Mouse (Mus musculus) embryonic facial prominence, embryonic 15.5 days (tissue): ENCODE measurements around the gene Tle2. TPM values are rescaled to one million over a fixed set of nuclear protein-coding genes. Genes with fewer than 3 reads are reported as not detected.
A peak's percentile ranks its signal among the peaks of the same experiment; 100 is the strongest.

Experiments used
- ATAC-seq: fragments of 200-750 bp; cut with Nextera tagmentation; 2 replicates; pipeline ENCODE4 v1.8.0; 2017; ENCODE audit warnings: low read depth, moderate TSS enrichment; ENCODE audit not compliant: insufficient number of reproducible peaks, low FRiP score, low TSS enrichment
- H3K27ac ChIP-seq: fragments of 300-500 bp; sonication (generic); replicated peaks from 2 replicates; pipeline ENCODE4 v1.5.1; 2015; ENCODE audit warnings: mild to moderate bottlenecking, inconsistent platforms
- H3K27me3 ChIP-seq: fragments of 300-500 bp; sonication (generic); 2 replicates; pipeline ENCODE4 v1.6.1; 2015; ENCODE audit warnings: inconsistent platforms
- H3K36me3 ChIP-seq: fragments of 300-500 bp; sonication (generic); 2 replicates; pipeline ENCODE4 v1.6.1; 2015; ENCODE audit warnings: mild to moderate bottlenecking, inconsistent platforms
- H3K4me1 ChIP-seq: fragments of 300-500 bp; sonication (generic); 2 replicates; pipeline ENCODE4 v1.6.1; 2015; ENCODE audit warnings: inconsistent platforms
- H3K4me2 ChIP-seq: fragments of 300-500 bp; sonication (generic); replicated peaks from 2 replicates; pipeline ENCODE4 v1.6.1; 2015; ENCODE audit warnings: mild to moderate bottlenecking, inconsistent platforms
- H3K4me3 ChIP-seq: fragments of 300-500 bp; sonication (generic); replicated peaks from 2 replicates; pipeline ENCODE4 v1.5.1; 2015; ENCODE audit warnings: mild to moderate bottlenecking, inconsistent platforms
- H3K9ac ChIP-seq: fragments of 300-500 bp; sonication (generic); 2 replicates; pipeline ENCODE4 v1.6.1; 2015; ENCODE audit warnings: inconsistent platforms
- H3K9me3 ChIP-seq: fragments of 300-500 bp; sonication (generic); replicated peaks from 2 replicates; pipeline ENCODE4 v1.6.1; 2016; ENCODE audit warnings: inconsistent platforms
- WGBS: fragments of 180-500 bp; shearing (Covaris S2); methylation state at CpG from one replicate; pipeline ENCODE4 v1.1.7; 2015; 5-methylcytosine and 5-hydroxymethylcytosine counted together
- polyA plus RNA-seq: library from polyadenylated mRNA; unstranded; fragments of >200 nt; fragmentation: Nextera tagmentation; extraction: Ambion mirVana; gene quantifications from 2 replicates; pipeline ENCODE4 v1.2.1, GENCODE M21; 2015

Tle2 gene
- polyA plus RNA-seq, 1 experiment from 2014 or later = 73.7 TPM

DNA sequence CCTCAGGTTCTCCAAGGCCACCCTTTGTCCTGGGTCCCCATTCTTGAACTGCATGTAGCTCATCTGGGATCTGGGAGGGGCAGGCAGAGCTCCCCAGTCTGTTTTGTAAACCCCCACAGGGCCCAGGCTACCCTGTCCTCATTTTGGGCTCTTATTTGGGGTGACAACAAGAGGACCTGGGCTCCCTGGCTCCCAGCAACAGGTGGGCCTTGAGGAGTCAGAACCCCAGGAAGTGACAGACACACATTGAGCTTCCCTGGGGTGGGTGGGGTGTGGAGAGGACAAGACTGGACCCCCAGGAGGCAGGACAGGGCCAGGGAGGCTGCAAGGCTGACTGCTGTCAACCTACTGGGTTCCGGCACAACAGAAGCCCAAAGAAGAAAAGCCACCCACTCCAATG is 30.7 kb upstream of the Tle2 start:
- no peaks in the 10 kb centered on the region for H3K9me3 ChIP-seq
- H3K9ac ChIP-seq = peak overlapping the region; percentile 94
- peak overlapping the region; percentile 94 for H3K4me3 ChIP-seq
- 67% methylated on average over 1 of the region's 1 CpGs for WGBS
- ATAC-seq = no peak
- no peaks in the 10 kb centered on the region for H3K27me3 ChIP-seq
- peaks cover 38% of the 10 kb centered on the region for H3K4me1 ChIP-seq
- no peak overlapping the region for H3K27ac ChIP-seq
- H3K4me2 ChIP-seq = peak overlapping the region; percentile 89
- peaks cover 16% of the 10 kb centered on the region; the same call in 1 of the 2 replicates for H3K36me3 ChIP-seq

DNA sequence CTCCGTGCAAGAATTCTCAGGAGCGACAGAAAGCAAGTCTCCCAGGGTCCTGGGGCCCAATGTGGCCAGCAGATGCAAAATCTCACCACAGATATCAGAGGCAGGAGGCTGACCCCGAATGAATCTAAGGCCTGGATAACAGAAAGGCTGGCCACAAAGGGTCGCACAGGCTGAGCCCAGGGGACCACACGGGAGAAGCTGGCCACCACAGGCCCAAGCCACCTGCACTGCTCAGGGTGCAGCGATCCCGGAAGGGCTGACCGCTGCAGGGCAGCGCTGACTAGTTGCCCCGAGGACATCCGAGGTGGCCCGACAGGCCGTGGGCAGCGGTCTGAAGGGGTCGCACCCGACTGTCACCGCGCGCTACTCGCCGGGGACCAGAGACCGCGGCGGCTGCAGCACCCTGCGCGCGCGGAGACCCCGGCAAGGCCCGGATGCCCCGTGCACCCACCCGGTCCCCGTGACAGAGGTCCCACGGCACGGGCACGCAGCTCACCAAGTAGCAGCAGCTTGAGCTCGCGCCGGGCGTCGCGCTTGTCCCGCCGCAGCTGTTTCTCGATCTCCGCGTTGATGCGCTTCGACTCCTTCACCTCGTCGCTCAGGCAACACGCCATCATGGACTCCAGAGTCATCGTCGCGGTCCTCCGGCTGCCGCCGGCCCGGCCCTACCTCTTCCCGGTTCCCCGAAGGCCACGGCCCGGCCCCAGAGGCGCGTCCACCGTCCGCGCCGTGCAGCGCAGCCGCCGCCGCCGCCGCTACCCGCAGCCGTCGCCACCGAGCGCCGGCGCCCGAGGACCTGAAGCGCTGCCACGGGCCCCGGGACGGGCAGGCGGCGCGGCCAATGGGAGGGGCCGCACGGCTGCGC is 29.8 kb upstream of the Tle2 start:
- no peaks in the 10 kb centered on the region for H3K9me3 ChIP-seq
- peak overlapping the region; percentile 89 for H3K4me2 ChIP-seq
- H3K36me3 ChIP-seq = peaks cover 7% of the 10 kb centered on the region; the same call in 1 of the 2 replicates
- H3K27ac ChIP-seq = peak overlapping the region; percentile 82
- H3K4me1 ChIP-seq = peaks cover 38% of the 10 kb centered on the region
- peak overlapping the region; percentile 94 for H3K9ac ChIP-seq
- no peak; the same call in 1 of the 2 replicates for ATAC-seq
- H3K4me3 ChIP-seq = peak overlapping the region; percentile 94
- no peaks in the 10 kb centered on the region for H3K27me3 ChIP-seq
- under 1% methylated on average over 93 of the region's 93 CpGs for WGBS

DNA sequence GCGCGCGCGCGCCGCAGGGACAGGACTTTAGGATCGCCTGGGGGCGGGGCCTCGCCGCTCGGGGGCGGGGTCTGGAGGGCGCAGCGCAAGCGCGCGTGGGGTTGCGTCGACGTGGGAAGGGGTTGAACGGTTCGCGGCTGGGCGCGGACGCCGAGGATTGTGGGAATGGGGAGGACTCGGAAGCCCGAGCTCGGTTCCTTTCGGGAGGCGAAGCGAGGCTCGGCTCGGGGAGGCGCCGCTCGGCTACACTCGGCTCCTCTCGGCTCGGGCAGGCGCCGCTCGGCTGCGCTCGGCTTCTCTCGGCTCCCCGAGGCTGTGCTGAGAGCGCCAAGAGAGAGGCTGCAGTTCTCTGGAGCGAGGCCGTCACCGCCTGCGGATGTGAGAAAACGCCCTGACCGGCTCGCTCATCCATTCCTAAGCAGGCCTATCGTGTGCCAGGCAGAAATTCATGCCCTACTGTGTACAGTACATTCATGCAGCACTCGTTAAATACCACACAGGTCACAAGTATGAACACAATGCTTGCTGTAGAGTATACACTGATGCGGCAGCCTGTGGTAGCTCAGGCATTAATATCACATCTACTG is 29.1 kb upstream of the Tle2 start, which contains the start of gene Gna11:
Gene Gna11 (minus strand): TSS at position 30 of the 587 bp plus-strand sequence.
- 0 out of 2 replicates have a peak, but pooled peaks cover under 1% of the 10 kb centered on the region for H3K36me3 ChIP-seq
- ATAC-seq = peak; percentile 95
- under 1% methylated on average over 59 of the region's 59 CpGs for WGBS

DNA sequence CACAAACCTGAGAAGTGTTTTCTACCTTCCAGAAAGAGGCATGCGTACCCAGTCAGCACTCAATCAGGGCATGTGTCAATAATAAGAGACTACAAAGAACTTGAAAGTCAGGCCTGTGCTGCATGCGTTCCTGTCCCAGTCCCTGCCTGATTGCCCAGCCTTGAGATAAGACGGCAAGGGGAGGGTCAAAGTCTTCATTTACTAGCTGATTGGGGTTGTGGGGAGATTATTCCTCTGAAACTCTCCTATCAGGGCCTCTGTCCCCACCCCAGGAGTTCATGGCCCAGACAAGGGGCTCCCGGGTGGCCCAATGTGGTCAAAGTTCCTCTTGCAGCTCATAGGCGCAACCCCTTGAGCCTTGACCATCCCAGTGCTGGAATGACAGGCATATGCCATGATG is 28.0 kb upstream of the Tle2 start:
- Histone ChIP-seq H3K36me3 (no peaks in the 10 kb centered on the region), H3K9me3 (no peaks in the 10 kb centered on the region), H3K4me3 (no peak overlapping the region), H3K9ac (no peak overlapping the region), H3K27me3 (no peaks in the 10 kb centered on the region), H3K4me1 (peaks cover 36% of the 10 kb centered on the region), H3K4me2 (no peak overlapping the region), H3K27ac (no peak overlapping the region)
- WGBS = 79% methylated on average over 5 of the region's 5 CpGs
- ATAC-seq = no peak

More for the DNA sequence above, 29.1 kb upstream of the Tle2 start, which contains the start of gene Gna11:
- Histone ChIP-seq H3K27me3 (no peaks in the 10 kb centered on the region), H3K9me3 (no peaks in the 10 kb centered on the region), H3K27ac (peak within 1 kb of the TSS; percentile 86), H3K4me2 (peak within 1 kb of the TSS; percentile 89), H3K4me1 (peaks cover 38% of the 10 kb centered on the region), H3K4me3 (peak within 1 kb of the TSS; percentile 94), H3K9ac (peak within 1 kb of the TSS; percentile 94)

DNA sequence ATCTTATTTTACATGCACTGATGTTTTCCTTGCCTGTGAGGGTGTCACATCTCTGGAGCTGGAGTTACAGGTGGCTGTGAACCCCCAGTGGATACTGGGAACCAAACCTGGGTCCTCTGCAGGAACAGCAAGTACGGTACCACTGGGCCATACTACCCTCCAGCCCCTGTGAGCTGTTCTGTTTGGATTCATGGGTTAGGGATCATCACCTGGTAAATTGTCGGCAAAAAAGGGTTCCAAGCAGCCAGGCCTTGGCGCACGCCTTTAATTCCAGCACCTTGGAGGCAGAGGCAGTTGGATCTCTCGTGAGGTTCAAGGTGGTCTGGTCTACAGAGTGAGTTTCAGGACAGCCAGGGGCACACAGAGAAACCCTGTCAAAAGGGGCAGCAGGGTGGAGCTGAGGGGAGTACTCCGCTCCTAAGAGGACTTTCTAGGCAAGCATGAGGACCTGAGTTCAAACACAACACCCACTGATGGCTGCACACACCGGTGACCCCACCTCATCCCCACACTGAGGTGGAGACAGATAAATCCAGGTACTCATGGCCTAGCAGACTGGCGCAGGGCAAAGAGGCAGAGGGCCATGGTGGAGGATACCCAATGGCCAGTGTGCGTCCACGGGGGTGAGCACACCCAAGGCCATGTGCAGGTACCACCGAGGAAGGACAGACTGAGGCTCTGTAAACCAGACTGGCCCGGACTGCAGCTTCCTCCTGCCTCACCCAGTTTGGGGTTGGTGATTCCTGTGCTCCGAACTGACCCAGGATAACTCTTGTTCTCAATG is 27.4 kb upstream of the Tle2 start:
- no peak overlapping the region for H3K9ac ChIP-seq
- H3K4me3 ChIP-seq = no peak overlapping the region
- H3K27me3 ChIP-seq = no peaks in the 10 kb centered on the region
- H3K36me3 ChIP-seq = no peaks in the 10 kb centered on the region
- peaks cover 36% of the 10 kb centered on the region for H3K4me1 ChIP-seq
- ATAC-seq = no peak
- WGBS = 90% methylated on average over 13 of the region's 13 CpGs
- no peaks in the 10 kb centered on the region for H3K9me3 ChIP-seq
- H3K27ac ChIP-seq = no peak overlapping the region
- H3K4me2 ChIP-seq = no peak overlapping the region

DNA sequence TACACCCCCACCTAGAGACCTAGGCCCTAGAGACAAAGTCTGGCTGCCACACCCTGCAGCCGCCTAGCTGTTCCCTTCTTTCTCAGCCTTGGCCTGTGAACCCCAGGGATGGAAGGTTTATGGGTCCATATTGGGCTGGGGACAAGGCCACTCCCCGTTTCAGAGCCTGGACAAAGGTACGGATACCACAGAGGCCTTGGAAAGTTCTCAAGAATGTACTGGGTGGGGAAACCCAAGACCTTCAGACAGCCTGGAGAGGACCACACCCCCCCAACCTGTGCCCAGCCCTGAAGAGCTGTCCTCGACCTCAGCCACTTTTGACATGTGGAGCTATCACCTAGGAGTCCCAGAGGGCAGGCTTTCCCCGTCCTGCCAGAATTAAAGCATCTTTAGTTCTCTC is 25.4 kb upstream of the Tle2 start:
- Histone ChIP-seq H3K4me3 (no peak overlapping the region), H3K36me3 (no peaks in the 10 kb centered on the region), H3K4me1 (peaks cover 16% of the 10 kb centered on the region), H3K27me3 (no peaks in the 10 kb centered on the region), H3K27ac (no peak overlapping the region), H3K9ac (no peak overlapping the region), H3K9me3 (no peaks in the 10 kb centered on the region), H3K4me2 (no peak overlapping the region)
- WGBS = 68% methylated on average over 5 of the region's 5 CpGs
- no peak for ATAC-seq

DNA sequence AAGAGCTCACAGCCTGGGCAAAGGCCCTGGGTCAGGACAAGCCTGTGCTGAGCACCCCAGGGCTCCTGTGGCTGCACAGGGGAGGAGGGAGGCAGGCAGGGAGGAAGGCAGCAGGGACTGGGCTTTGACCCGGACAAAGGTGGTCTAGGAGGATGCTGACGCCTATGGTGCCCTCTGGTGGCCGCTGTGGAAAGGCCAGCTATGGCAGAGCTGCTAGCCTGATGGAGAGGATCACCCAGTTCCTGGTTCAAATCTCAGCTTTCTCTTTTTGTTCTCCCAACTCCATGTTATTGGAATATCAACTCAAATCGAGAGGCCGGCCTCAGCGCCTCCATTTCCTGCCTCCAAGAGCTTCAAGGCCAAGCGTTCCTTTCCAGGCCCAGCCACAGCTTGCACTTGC is 24.1 kb upstream of the Tle2 start:
- Histone ChIP-seq H3K4me1 (peaks cover 11% of the 10 kb centered on the region), H3K27ac (no peak overlapping the region), H3K9ac (no peak overlapping the region), H3K9me3 (no peaks in the 10 kb centered on the region), H3K36me3 (no peaks in the 10 kb centered on the region), H3K27me3 (no peaks in the 10 kb centered on the region), H3K4me3 (no peak overlapping the region), H3K4me2 (no peak overlapping the region)
- 12% methylated on average over 7 of the region's 7 CpGs for WGBS
- ATAC-seq = no peak

DNA sequence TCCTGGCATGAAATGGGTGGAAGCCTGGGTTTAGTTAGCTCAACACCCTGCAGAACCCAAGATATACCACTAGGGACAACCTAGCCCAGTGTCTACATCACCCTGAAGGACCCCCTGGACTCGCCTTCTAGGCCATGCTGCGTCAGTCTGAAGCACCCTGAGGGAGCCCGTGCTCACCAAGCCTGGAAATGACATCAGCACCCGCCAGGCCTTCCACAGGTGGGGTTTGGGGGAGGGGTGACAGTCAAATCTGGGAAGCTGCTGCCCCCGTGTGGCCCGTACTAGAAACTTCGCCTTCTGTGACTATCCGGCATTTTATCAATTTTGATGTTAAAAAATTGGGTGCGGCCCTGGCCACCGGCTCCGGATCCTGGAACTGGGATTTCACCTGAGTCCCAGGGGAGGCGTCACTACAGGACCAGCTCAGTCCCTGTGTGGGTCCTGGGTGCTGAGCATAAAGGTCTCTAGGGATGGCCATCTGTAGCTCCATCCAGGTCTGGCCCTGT is 22.7 kb upstream of the Tle2 start:
- Histone ChIP-seq H3K4me3 (no peak overlapping the region), H3K27ac (peak overlapping the region; percentile 73), H3K27me3 (no peaks in the 10 kb centered on the region), H3K36me3 (no peaks in the 10 kb centered on the region), H3K9me3 (no peaks in the 10 kb centered on the region), H3K4me2 (no peak overlapping the region), H3K4me1 (peaks cover 8% of the 10 kb centered on the region), H3K9ac (no peak overlapping the region)
- ATAC-seq = peak; percentile 77
- WGBS = 4% methylated on average over 12 of the region's 12 CpGs

DNA sequence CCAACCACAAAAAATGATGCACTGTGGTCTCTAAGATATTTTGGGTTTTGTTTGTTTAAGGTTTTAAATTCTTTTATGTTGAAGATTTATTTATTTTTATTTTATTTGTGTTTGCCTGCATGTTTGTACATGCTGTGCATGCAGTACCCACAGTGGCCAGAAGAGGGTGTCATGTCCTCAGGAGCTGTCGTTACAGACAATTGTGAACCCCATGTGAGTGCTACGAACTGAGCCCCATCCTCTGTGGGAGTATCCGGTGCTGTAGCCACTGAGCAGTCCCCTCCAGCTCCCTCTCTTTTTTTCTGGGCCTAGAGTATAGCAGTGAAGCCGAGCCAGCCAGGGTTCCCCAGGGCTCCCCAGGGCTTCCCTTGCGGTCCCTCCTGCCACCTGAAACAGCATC is 21.1 kb upstream of the Tle2 start:
- Histone ChIP-seq H3K4me2 (no peak overlapping the region), H3K36me3 (no peaks in the 10 kb centered on the region), H3K9me3 (no peaks in the 10 kb centered on the region), H3K27me3 (no peaks in the 10 kb centered on the region), H3K27ac (no peak overlapping the region), H3K4me1 (peaks cover 8% of the 10 kb centered on the region), H3K9ac (no peak overlapping the region), H3K4me3 (no peak overlapping the region)
- 83% methylated on average over 5 of the region's 5 CpGs for WGBS
- no peak for ATAC-seq

DNA sequence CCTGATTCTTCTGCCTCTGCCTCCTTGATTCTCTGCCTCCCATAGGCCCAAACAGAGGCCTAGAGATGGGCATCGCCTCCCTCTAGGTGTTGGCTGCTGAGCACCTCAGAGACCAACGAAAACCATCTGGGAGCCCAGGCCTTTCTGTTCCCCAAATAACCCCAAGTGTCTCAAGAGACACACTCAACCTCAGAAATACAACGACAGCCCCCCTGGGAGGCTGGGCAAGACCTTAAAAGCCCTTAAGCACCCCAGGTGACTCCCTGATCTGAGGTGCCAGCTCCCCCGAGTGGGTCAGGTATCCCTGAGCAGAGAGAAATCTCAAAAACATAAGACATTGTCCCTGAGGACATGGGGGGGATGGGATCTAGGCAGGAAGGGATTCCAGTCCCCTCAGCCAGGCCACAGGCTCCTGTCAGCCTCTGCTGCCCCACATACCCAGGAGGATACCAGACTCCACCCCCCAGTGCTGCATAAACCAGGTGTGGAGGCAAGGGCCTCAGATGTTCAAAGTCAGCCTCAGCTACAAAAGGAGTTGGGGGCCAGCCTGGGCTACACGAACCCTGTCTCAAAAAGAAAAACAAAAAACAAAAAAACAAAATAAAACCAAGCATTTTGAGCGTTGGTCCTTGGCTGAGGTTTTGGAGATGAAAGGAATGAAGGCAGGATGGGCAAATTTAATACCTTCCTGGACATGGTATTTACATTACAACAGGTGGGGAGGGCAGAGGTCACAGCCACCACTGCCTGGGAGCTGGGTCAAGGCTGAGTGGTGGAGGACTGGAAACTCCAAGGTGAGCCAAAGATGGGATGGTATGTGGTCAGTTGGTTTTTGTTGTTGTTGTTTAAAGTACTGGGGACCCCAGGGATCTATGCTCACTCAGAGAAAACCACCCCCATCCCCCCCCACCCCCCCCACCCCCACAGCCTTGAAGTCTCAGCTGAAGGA is 20.3 kb upstream of the Tle2 start:
- H3K4me2 ChIP-seq = no peak overlapping the region
- ATAC-seq = no peak
- WGBS = 72% methylated on average over 6 of the region's 6 CpGs
- peaks cover 12% of the 10 kb centered on the region for H3K4me1 ChIP-seq
- no peak overlapping the region for H3K27ac ChIP-seq
- H3K4me3 ChIP-seq = no peak overlapping the region
- no peaks in the 10 kb centered on the region for H3K36me3 ChIP-seq
- no peaks in the 10 kb centered on the region for H3K9me3 ChIP-seq
- no peaks in the 10 kb centered on the region for H3K27me3 ChIP-seq
- H3K9ac ChIP-seq = no peak overlapping the region
